Mouse (Mus musculus) stomach, embryonic 14.5 days (tissue): ENCODE measurements around the gene Pcdh17. TPM values are rescaled to one million over a fixed set of nuclear protein-coding genes. Genes with fewer than 3 reads are reported as not detected.

ENCODE experiments used
- ATAC-seq: fragments of 200-750 bp; cut with Nextera tagmentation; 2 replicates; pipeline ENCODE4 v1.8.0; 2017; ENCODE audit warnings: low read depth, moderate TSS enrichment; ENCODE audit not compliant: insufficient number of reproducible peaks, insufficient read depth, low FRiP score
- H3K27ac ChIP-seq: fragments of 300-500 bp; sonication (generic); 2 replicates; pipeline ENCODE4 v1.5.1; 2014; ENCODE audit warnings: mild to moderate bottlenecking, low read length, moderate library complexity, mixed read lengths
- H3K27me3 ChIP-seq: fragments of 300-500 bp; sonication (generic); 2 replicates; pipeline ENCODE4 v1.6.1; 2014; ENCODE audit warnings: low read length, control low read depth, mixed read lengths; ENCODE audit not compliant: control insufficient read depth, insufficient read depth
- H3K36me3 ChIP-seq: fragments of 300-500 bp; sonication (generic); 2 replicates; pipeline ENCODE4 v1.6.1; 2014; ENCODE audit warnings: mild to moderate bottlenecking, control low read depth, low read length, moderate library complexity, mixed read lengths; ENCODE audit not compliant: control insufficient read depth, insufficient read depth
- H3K4me1 ChIP-seq: fragments of 300-500 bp; sonication (generic); 2 replicates; pipeline ENCODE4 v1.6.1; 2014; ENCODE audit warnings: low read length, control low read depth, mixed read lengths; ENCODE audit not compliant: control insufficient read depth, insufficient read depth
- H3K4me2 ChIP-seq: fragments of 300-500 bp; sonication (generic); replicated peaks from 2 replicates; pipeline ENCODE4 v1.6.1; 2014; ENCODE audit warnings: low read depth, low read length, control low read depth
- H3K4me3 ChIP-seq: fragments of 300-500 bp; sonication (generic); 2 replicates; pipeline ENCODE4 v1.5.1; 2014; ENCODE audit warnings: low read depth, low read length, control low read depth
- H3K9ac ChIP-seq: fragments of 300-500 bp; sonication (generic); replicated peaks from 2 replicates; pipeline ENCODE4 v1.6.1; 2014; ENCODE audit warnings: low read depth, mild to moderate bottlenecking, control low read depth, low read length, moderate library complexity, mixed read lengths
- H3K9me3 ChIP-seq: fragments of 300-500 bp; sonication (generic); 2 replicates; pipeline ENCODE4 v1.6.1; 2016; ENCODE audit warnings: low read depth, low read length, control low read depth; ENCODE audit not compliant: control insufficient read depth
- WGBS: fragments of 180-500 bp; shearing (Covaris S2); extraction: QIAGEN DNeasy Blood & Tissue Kit; methylation state at CpG from one replicate; pipeline ENCODE4 v1.1.7; 2014; 5-methylcytosine and 5-hydroxymethylcytosine counted together
- polyA plus RNA-seq: library from polyadenylated mRNA; unstranded; fragments of >200 nt; fragmentation: Nextera tagmentation; extraction: Ambion mirVana; gene quantifications from 2 replicates; pipeline ENCODE4 v1.2.1, GENCODE M21; 2014

Pcdh17 gene
- polyA plus RNA-seq, 1 experiment from 2014 or later, result 9.8 TPM

DNA sequence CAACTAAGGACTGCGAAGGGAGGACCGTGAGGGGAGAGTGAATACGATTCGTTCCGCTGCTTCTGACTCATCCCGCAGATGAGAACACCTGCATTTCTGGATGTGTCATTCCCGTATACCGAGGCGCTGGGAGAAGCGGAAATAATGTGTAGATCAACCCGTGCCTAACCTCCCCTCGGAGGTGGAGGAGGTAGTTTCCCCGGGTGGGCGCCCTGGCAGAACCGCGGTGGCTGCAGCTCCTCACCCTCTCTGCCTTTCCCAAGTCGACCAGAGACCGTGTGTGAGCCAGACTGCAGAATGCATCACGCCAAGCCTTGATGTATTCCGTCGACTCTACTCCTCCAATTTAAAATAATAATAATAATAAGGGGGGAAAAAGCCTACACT is 906 bp downstream of the Pcdh17 start:
- Histone ChIP-seq H3K4me3 (peak overlapping the region; percentile 54), H3K9me3 (no peaks in the 10 kb centered on the region), H3K4me2 (peak overlapping the region; percentile 83), H3K36me3 (no peaks in the 10 kb centered on the region), H3K27ac (no peak overlapping the region), H3K27me3 (peaks cover 17% of the 10 kb centered on the region; the same call in 1 of the 2 replicates), H3K9ac (no peak overlapping the region), H3K4me1 (peaks cover 2% of the 10 kb centered on the region; the same call in 1 of the 2 replicates)
- under 1% methylated on average over 21 of the region's 21 CpGs for WGBS
- ATAC-seq, result no peak

- WGBS, result 1% methylated on average over 21 of the region's 21 CpGs
- peaks cover 17% of the 10 kb centered on the region; the same call in 1 of the 2 replicates for H3K27me3 ChIP-seq
- peak overlapping the region; percentile 83 for H3K4me2 ChIP-seq
- peak overlapping the region; percentile 54 for H3K4me3 ChIP-seq
- no peak overlapping the region; the same call in 1 of the 2 replicates for H3K9ac ChIP-seq
- no peak for ATAC-seq
- peaks cover 2% of the 10 kb centered on the region; the same call in 1 of the 2 replicates for H3K4me1 ChIP-seq
- H3K27ac ChIP-seq, result no peak overlapping the region
- no peaks in the 10 kb centered on the region for H3K36me3 ChIP-seq
- H3K9me3 ChIP-seq, result no peaks in the 10 kb centered on the region
Measured at GRCm38 (mm10) chr14:84444663-84445502, 1.5 kb downstream of the Pcdh17 start.

- H3K36me3 ChIP-seq, result no peaks in the 10 kb centered on the region
- WGBS, result under 1% methylated on average over 59 of the region's 59 CpGs
- peak overlapping the region; percentile 42 for H3K9ac ChIP-seq
- H3K4me3 ChIP-seq, result peak overlapping the region; percentile 54
- peaks cover 17% of the 10 kb centered on the region; the same call in 1 of the 2 replicates for H3K27me3 ChIP-seq
- peak overlapping the region; percentile 83 for H3K4me2 ChIP-seq
- H3K4me1 ChIP-seq, result peaks cover 2% of the 10 kb centered on the region; the same call in 1 of the 2 replicates
- peak overlapping the region; percentile 15; the same call in 1 of the 2 replicates for H3K27ac ChIP-seq
- no peak for ATAC-seq
- H3K9me3 ChIP-seq, result no peaks in the 10 kb centered on the region
Measured at GRCm38 (mm10) chr14:84445503-84446410, 2.4 kb downstream of the Pcdh17 start.

DNA sequence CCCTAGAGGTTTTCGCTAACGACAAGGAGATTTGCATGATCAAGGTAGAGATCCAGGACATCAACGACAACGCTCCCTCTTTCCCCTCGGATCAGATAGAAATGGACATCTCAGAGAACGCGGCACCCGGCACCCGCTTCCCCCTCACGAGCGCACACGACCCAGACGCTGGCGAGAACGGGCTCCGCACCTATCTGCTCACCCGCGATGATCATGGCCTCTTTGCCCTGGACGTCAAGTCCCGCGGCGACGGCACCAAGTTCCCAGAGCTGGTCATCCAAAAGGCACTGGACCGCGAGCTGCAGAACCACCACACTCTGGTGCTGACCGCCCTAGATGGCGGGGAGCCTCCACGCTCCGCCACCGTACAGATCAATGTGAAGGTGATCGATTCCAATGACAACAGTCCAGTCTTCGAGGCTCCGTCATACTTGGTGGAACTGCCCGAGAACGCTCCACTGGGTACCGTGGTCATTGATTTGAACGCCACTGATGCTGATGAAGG is 3.1 kb downstream of the Pcdh17 start:
- Histone ChIP-seq H3K27ac (no peak overlapping the region), H3K27me3 (peaks cover 17% of the 10 kb centered on the region; the same call in 1 of the 2 replicates), H3K9me3 (no peaks in the 10 kb centered on the region), H3K9ac (peak overlapping the region; percentile 42; the same call in 1 of the 2 replicates), H3K4me3 (peak overlapping the region; percentile 54), H3K4me2 (peak overlapping the region; percentile 83), H3K36me3 (no peaks in the 10 kb centered on the region), H3K4me1 (peaks cover 2% of the 10 kb centered on the region; the same call in 1 of the 2 replicates)
- no peak for ATAC-seq
- 4% methylated on average over 37 of the region's 37 CpGs for WGBS

DNA sequence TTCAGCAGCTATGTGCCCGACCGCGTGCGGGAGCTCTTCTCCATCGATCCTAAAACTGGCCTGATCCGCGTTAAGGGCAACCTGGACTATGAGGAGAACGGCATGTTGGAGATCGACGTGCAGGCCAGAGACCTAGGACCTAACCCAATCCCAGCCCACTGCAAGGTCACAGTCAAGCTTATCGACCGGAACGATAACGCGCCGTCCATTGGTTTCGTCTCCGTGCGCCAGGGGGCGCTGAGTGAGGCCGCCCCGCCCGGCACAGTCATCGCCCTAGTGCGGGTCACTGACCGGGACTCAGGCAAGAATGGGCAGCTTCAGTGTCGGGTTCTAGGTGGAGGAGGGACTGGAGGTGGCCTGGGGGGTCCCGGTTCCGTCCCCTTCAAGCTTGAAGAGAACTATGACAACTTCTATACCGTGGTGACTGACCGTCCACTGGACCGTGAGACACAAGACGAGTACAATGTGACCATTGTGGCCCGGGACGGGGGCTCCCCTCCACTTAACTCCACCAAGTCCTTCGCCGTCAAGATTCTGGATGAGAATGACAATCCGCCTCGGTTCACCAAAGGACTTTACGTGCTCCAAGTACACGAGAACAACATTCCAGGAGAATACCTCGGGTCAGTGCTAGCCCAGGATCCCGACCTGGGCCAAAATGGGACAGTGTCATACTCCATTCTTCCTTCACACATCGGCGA is 3.7 kb downstream of the Pcdh17 start:
- ATAC-seq, result no peak
- H3K9me3 ChIP-seq, result no peaks in the 10 kb centered on the region
- peaks cover 2% of the 10 kb centered on the region; the same call in 1 of the 2 replicates for H3K4me1 ChIP-seq
- no peak overlapping the region for H3K9ac ChIP-seq
- H3K4me3 ChIP-seq, result peak overlapping the region; percentile 54
- H3K4me2 ChIP-seq, result peak overlapping the region; percentile 83
- H3K27ac ChIP-seq, result no peak overlapping the region
- no peaks in the 10 kb centered on the region for H3K36me3 ChIP-seq
- peaks cover 17% of the 10 kb centered on the region; the same call in 1 of the 2 replicates for H3K27me3 ChIP-seq
- WGBS, result 7% methylated on average over 45 of the region's 45 CpGs

- no peaks in the 10 kb centered on the region for H3K36me3 ChIP-seq
- ATAC-seq, result no peak
- peaks cover 2% of the 10 kb centered on the region; the same call in 1 of the 2 replicates for H3K4me1 ChIP-seq
- WGBS, result 6% methylated on average over 45 of the region's 45 CpGs
- peaks cover 17% of the 10 kb centered on the region; the same call in 1 of the 2 replicates for H3K27me3 ChIP-seq
- H3K4me3 ChIP-seq, result peak overlapping the region; percentile 54
- no peak overlapping the region for H3K27ac ChIP-seq
- H3K9me3 ChIP-seq, result no peaks in the 10 kb centered on the region
- 0 out of 2 replicates have a peak overlapping the region, but pooled peaks have one; percentile 6 for H3K9ac ChIP-seq
- peak overlapping the region; percentile 83 for H3K4me2 ChIP-seq
Measured at GRCm38 (mm10) chr14:84447661-84448380, 4.5 kb downstream of the Pcdh17 start.

- H3K27ac ChIP-seq, result no peak overlapping the region
- peaks cover 2% of the 10 kb centered on the region; the same call in 1 of the 2 replicates for H3K4me1 ChIP-seq
- H3K27me3 ChIP-seq, result peaks cover 17% of the 10 kb centered on the region; the same call in 1 of the 2 replicates
- peak overlapping the region; percentile 83 for H3K4me2 ChIP-seq
- ATAC-seq, result no peak
- no peaks in the 10 kb centered on the region for H3K36me3 ChIP-seq
- H3K4me3 ChIP-seq, result peak overlapping the region; percentile 54
- no peak overlapping the region for H3K9ac ChIP-seq
- WGBS, result 3% methylated on average over 15 of the region's 15 CpGs
- no peaks in the 10 kb centered on the region for H3K9me3 ChIP-seq
Measured at GRCm38 (mm10) chr14:84448381-84448771, 5.0 kb downstream of the Pcdh17 start.
